Mouse (Mus musculus) kidney, adult 2 months (tissue): ENCODE data around the gene Timp3.
A peak's percentile ranks its signal among the peaks of the same experiment; 100 is the strongest.

Experiments
- CTCF ChIP-seq: fragments of 200-500 bp; conservative IDR thresholded peaks from 2 replicates; pipeline ENCODE4 v1.5.1; 2011; ENCODE audit warnings: low read depth, mild to moderate bottlenecking, control low read depth, low read length, moderate library complexity, mixed read lengths; ENCODE audit not compliant: insufficient read depth, insufficient read length
- POLR2A ChIP-seq: fragments of 200-500 bp; IDR thresholded peaks from one replicate; pipeline ENCODE4 v1.6.1; 2011; ENCODE audit warnings: low read depth, low read length, control low read depth

DNA sequence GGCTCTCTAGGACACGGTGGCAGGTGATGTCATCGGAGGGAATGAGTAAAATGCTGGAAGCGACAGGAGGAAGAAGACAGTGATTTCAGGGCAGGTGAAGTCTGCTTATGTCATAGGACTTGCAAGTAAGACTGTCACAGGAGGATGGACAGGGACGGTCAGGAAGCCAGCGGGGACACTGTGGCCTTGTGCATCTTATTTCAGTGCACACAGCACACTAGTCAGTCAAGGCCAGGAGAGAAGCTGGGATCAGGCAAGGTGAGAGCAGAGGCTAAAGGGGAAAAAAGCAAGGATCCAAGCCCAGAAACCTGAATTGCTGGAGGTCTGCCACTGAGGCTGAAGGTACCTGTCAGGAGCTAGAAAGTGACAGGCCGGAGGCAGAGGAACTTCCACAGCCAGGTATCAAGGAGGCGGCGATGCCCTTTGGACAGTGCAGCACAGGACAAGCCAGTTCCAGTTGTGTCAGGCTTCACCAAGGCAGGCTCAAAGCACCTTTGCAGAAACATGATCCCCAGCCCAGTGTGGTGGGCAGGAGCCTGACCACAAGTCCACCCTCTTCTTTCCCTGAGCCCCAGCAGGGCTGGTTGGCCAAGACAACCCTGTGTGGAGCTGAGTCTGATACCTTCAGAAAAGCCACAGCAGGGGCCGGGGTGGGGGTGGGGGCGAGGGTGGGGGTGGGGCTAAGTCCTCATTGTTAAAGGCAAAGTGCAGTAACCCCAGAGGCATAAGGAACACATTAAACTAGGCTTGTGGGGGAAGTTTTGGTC is 5.4 kb upstream of the Timp3 start:
- TF ChIP-seq CTCF (no peak), POLR2A (peak; percentile 16)
